Mouse (Mus musculus) regulatory T cell (primary cell): Measurements from ENCODE around the gene Elovl4.

ENCODE experiments used
- in situ Hi-C: fragments of 300-600 bp; cut with MboI, MseI; formaldehyde crosslinking; loops from one replicate; pipeline ENCODE4 v1.15.1; 2025; ENCODE audit warnings: high pct_unique_total_duplicates

Gene Elovl4

GRCm38 (mm10) chr9:83805977-83806815 is at the start of gene Elovl4:
Elovl4 (minus strand) TSS chr9:83806277.
- in situ Hi-C loops = loop anchor here (10.0 kb wide), 1 partner anchor 1519 kb away; the partner anchor contains the start of gene Tent5a

- in situ Hi-C loops = no loop called here
Measured at GRCm38 (mm10) chr9:83852464-83852863, 46.4 kb upstream of the Elovl4 start.

- in situ Hi-C loops = no loop called here
Measured at GRCm38 (mm10) chr9:83834748-83835313, 28.8 kb upstream of the Elovl4 start.

GRCm38 (mm10) chr9:83833811-83834747 is 28.0 kb upstream of the Elovl4 start, which contains the start of gene Ttk:
Ttk (plus strand) TSS chr9:83834689.
- in situ Hi-C loops = no loop called here

GRCm38 (mm10) chr9:83831152-83831551 is 25.1 kb upstream of the Elovl4 start:
- in situ Hi-C loops = no loop called here

- in situ Hi-C loops = loop anchor here (5.0 kb wide), 1 partner anchor 77 kb away; no protein-coding TSS in a partner anchor
Measured at GRCm38 (mm10) chr9:83829896-83830295, 23.8 kb upstream of the Elovl4 start.

GRCm38 (mm10) chr9:83822925-83823324 is 16.8 kb upstream of the Elovl4 start:
- in situ Hi-C loops = no loop called here

GRCm38 (mm10) chr9:83820976-83821375 is 14.9 kb upstream of the Elovl4 start:
- in situ Hi-C loops = no loop called here

GRCm38 (mm10) chr9:83819188-83819587 is 13.1 kb upstream of the Elovl4 start:
- in situ Hi-C loops = no loop called here

- in situ Hi-C loops = loop anchor here (10.0 kb wide), 1 partner anchor 1517 kb away; the partner anchor contains the start of gene Tent5a
Measured at GRCm38 (mm10) chr9:83807562-83807961, 1.5 kb upstream of the Elovl4 start.

- in situ Hi-C loops = loop anchor here (10.0 kb wide), 1 partner anchor 1519 kb away; the partner anchor contains the start of gene Tent5a
Measured at GRCm38 (mm10) chr9:83805164-83805976, 707 bp downstream of the Elovl4 start.

GRCm38 (mm10) chr9:83804341-83804740 is 1.7 kb downstream of the Elovl4 start:
- in situ Hi-C loops = loop anchor here (10.0 kb wide), 1 partner anchor 1520 kb away; the partner anchor contains the start of gene Tent5a

- in situ Hi-C loops = no loop called here
Measured at GRCm38 (mm10) chr9:83797898-83798297, 8.2 kb downstream of the Elovl4 start.

- in situ Hi-C loops = no loop called here
Measured at GRCm38 (mm10) chr9:83796875-83797274, 9.2 kb downstream of the Elovl4 start.

GRCm38 (mm10) chr9:83789326-83789725 is 16.8 kb downstream of the Elovl4 start:
- in situ Hi-C loops = no loop called here

GRCm38 (mm10) chr9:83785501-83785900 is 20.6 kb downstream of the Elovl4 start:
- in situ Hi-C loops = no loop called here

- in situ Hi-C loops = no loop called here
Measured at GRCm38 (mm10) chr9:83778317-83778960, 27.6 kb downstream of the Elovl4 start.

GRCm38 (mm10) chr9:83761318-83761717 is 44.8 kb downstream of the Elovl4 start:
- in situ Hi-C loops = no loop called here

- in situ Hi-C loops = no loop called here
Measured at GRCm38 (mm10) chr9:83731877-83732276, 74.2 kb downstream of the Elovl4 start.

- in situ Hi-C loops = no loop called here
Measured at GRCm38 (mm10) chr9:83730836-83731235, 75.2 kb downstream of the Elovl4 start.
